Mouse (Mus musculus) spleen, adult 2 months (tissue): ENCODE data around the gene Atp5s. TPM values are rescaled to one million over a fixed set of nuclear protein-coding genes. Genes with fewer than 3 reads are reported as not detected.
A peak's percentile ranks its signal among the peaks of the same experiment; 100 is the strongest.

Experiments
- DNase-seq, 2 experiments: peaks; one replicate each; pipeline versions ENCODE4 v3.0.0 to v3.0.0-alpha.2; 2012 to 2021; ENCODE audit warnings: low spot score in 2 of 2, low read depth in 1 of 2
- H3K27ac ChIP-seq: fragments of 200-500 bp; 2 replicates; pipeline ENCODE4 v1.5.1; 2012; ENCODE audit warnings: low read length, inconsistent platforms; ENCODE audit not compliant: insufficient read depth
- H3K27me3 ChIP-seq: fragments of 200-500 bp; 2 replicates; pipeline ENCODE4 v1.6.1; 2012; ENCODE audit warnings: mild to moderate bottlenecking, moderate library complexity, low read length, inconsistent platforms; ENCODE audit not compliant: control insufficient read depth, insufficient read depth
- H3K36me3 ChIP-seq: fragments of 200-500 bp; 2 replicates; pipeline ENCODE4 v1.6.1; 2012; ENCODE audit warnings: mild to moderate bottlenecking, low read length, inconsistent platforms; ENCODE audit not compliant: control insufficient read depth, insufficient read depth
- H3K4me1 ChIP-seq: fragments of 200-500 bp; 2 replicates; pipeline ENCODE4 v1.6.1; 2011; ENCODE audit warnings: inconsistent platforms; ENCODE audit not compliant: control insufficient read depth, insufficient read depth, insufficient read length
- H3K4me3 ChIP-seq: fragments of 200-500 bp; 2 replicates; pipeline ENCODE4 v1.5.1; 2011; ENCODE audit warnings: mild to moderate bottlenecking, inconsistent platforms; ENCODE audit not compliant: insufficient read depth, insufficient read length; ENCODE audit errors: extremely low read depth
- CTCF ChIP-seq: fragments of 200-500 bp; IDR thresholded peaks from 2 replicates; pipeline ENCODE4 v1.5.1; 2011; ENCODE audit warnings: mild to moderate bottlenecking, inconsistent platforms; ENCODE audit not compliant: insufficient read depth, insufficient read length, insufficient replicate concordance; ENCODE audit errors: extremely low read depth
- POLR2A ChIP-seq: fragments of 200-500 bp; IDR thresholded peaks from 2 replicates; pipeline ENCODE4 v1.6.1; 2011; ENCODE audit warnings: low read depth, low read length, inconsistent platforms
- WGBS: fragments of 180-500 bp; shearing (Covaris S2); methylation state at CpG from one replicate; pipeline ENCODE4 v1.1.7; 2018; 5-methylcytosine and 5-hydroxymethylcytosine counted together
- polyA plus RNA-seq: library from polyadenylated mRNA; depleted of rRNA; stranded (reverse); fragments of >200 nt; gene quantifications from 2 replicates; pipeline ENCODE4 v1.2.3, GENCODE M21; 2012

Atp5s gene
- polyA plus RNA-seq, 1 experiment = 7.9 TPM

GRCm38 (mm10) chr12:69682788-69683419 is 41.8 kb upstream of the Atp5s start:
- 32% methylated on average over 14 of the region's 14 CpGs for WGBS
- H3K4me3 ChIP-seq = peak overlapping the region; percentile 49
- DNase-seq = no peak
- TF ChIP-seq CTCF (no peak), POLR2A (no peak)
- peaks cover 4% of the 10 kb centered on the region; the same call in 1 of the 2 replicates for H3K4me1 ChIP-seq
- peak overlapping the region; percentile 28; the same call in 1 of the 2 replicates for H3K27ac ChIP-seq
- H3K27me3 ChIP-seq = no peaks in the 10 kb centered on the region
- no peaks in the 10 kb centered on the region for H3K36me3 ChIP-seq

- peaks cover 4% of the 10 kb centered on the region; the same call in 1 of the 2 replicates for H3K4me1 ChIP-seq
- WGBS = 12% methylated on average over 10 of the region's 10 CpGs
- H3K27ac ChIP-seq = no peak overlapping the region
- no peak overlapping the region for H3K4me3 ChIP-seq
- no peaks in the 10 kb centered on the region for H3K27me3 ChIP-seq
- H3K36me3 ChIP-seq = no peaks in the 10 kb centered on the region
- TF ChIP-seq CTCF (no peak), POLR2A (no peak)
- peak in 1 of 2 experiments; percentile 36 for DNase-seq
Observed at GRCm38 (mm10) chr12:69683537-69683936, 41.2 kb upstream of the Atp5s start.

GRCm38 (mm10) chr12:69688368-69688767 is 36.4 kb upstream of the Atp5s start:
- Histone ChIP-seq H3K4me1 (no peaks in the 10 kb centered on the region), H3K4me3 (no peak overlapping the region), H3K36me3 (no peaks in the 10 kb centered on the region), H3K27me3 (no peaks in the 10 kb centered on the region), H3K27ac (no peak overlapping the region)
- no peak for DNase-seq
- TF ChIP-seq CTCF (no peak), POLR2A (no peak)
- 59% methylated on average over 2 of the region's 2 CpGs for WGBS

GRCm38 (mm10) chr12:69689094-69689493 is 35.7 kb upstream of the Atp5s start:
- H3K4me3 ChIP-seq = no peak overlapping the region
- H3K27me3 ChIP-seq = no peaks in the 10 kb centered on the region
- H3K4me1 ChIP-seq = no peaks in the 10 kb centered on the region
- no peak overlapping the region for H3K27ac ChIP-seq
- TF ChIP-seq POLR2A = no peak
- no peak for TF ChIP-seq CTCF
- no peaks in the 10 kb centered on the region for H3K36me3 ChIP-seq
- no peak for DNase-seq

- WGBS = 96% methylated on average over 4 of the region's 4 CpGs
- H3K36me3 ChIP-seq = no peaks in the 10 kb centered on the region
- H3K27ac ChIP-seq = no peak overlapping the region
- no peak overlapping the region for H3K4me3 ChIP-seq
- no peak for TF ChIP-seq CTCF
- TF ChIP-seq POLR2A = no peak
- no peak for DNase-seq
- H3K27me3 ChIP-seq = no peaks in the 10 kb centered on the region
- H3K4me1 ChIP-seq = no peaks in the 10 kb centered on the region
Observed at GRCm38 (mm10) chr12:69690714-69691113, 34.0 kb upstream of the Atp5s start.

- WGBS = 95% methylated on average over 17 of the region's 17 CpGs
- Histone ChIP-seq H3K27ac (no peak overlapping the region), H3K36me3 (no peaks in the 10 kb centered on the region), H3K4me1 (no peaks in the 10 kb centered on the region), H3K27me3 (no peaks in the 10 kb centered on the region), H3K4me3 (no peak overlapping the region)
- no peak for TF ChIP-seq POLR2A
- TF ChIP-seq CTCF = no peak
- no peak for DNase-seq
Observed at GRCm38 (mm10) chr12:69693471-69693870, 31.3 kb upstream of the Atp5s start.

GRCm38 (mm10) chr12:69696746-69697145 is 28.0 kb upstream of the Atp5s start:
- Histone ChIP-seq H3K4me3 (no peak overlapping the region), H3K36me3 (no peaks in the 10 kb centered on the region; the same call in 1 of the 2 replicates), H3K27me3 (no peaks in the 10 kb centered on the region), H3K27ac (no peak overlapping the region), H3K4me1 (no peaks in the 10 kb centered on the region)
- peak in 1 of 2 experiments; percentile 49 for DNase-seq
- TF ChIP-seq POLR2A (no peak), CTCF (no peak)
- WGBS = 73% methylated on average over 5 of the region's 5 CpGs
